Mouse (Mus musculus) lung, postnatal 25 days (tissue): ENCODE data around the gene Mylk.

Experiments used
- DNase-seq: peaks from one replicate; pipeline ENCODE4 v3.0.0; 2022; ENCODE audit warnings: low spot score

Gene Mylk

GRCm38 (mm10) chr16:35023138-35023735 lies 278.2 kb downstream of the Mylk start:
- no peak for DNase-seq

DNA sequence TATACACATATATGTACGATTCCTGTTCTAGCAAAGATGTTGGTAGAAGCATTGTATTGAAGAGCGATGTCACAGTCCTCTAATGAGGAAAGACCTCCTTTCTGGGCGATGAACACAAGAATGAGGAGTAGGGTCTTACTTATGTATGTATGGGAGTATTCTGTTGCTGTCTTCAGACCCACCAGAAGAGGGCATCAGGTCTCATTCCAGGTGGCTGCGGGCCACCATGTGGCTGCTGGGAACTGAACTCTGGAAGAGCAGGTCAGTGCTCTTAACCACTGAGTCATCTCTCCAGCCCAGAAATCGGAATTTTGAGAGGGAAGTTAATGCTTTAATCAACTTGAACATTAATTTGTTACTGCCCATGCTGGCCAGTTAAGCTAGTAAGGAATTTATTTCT lies 279.3 kb downstream of the Mylk start:
- DNase-seq, result no peak

- DNase-seq, result no peak
Measured at GRCm38 (mm10) chr16:35025347-35025746, 280.3 kb downstream of the Mylk start.

GRCm38 (mm10) chr16:35033241-35033640 lies 288.2 kb downstream of the Mylk start:
- DNase-seq, result peak; percentile 39

DNA sequence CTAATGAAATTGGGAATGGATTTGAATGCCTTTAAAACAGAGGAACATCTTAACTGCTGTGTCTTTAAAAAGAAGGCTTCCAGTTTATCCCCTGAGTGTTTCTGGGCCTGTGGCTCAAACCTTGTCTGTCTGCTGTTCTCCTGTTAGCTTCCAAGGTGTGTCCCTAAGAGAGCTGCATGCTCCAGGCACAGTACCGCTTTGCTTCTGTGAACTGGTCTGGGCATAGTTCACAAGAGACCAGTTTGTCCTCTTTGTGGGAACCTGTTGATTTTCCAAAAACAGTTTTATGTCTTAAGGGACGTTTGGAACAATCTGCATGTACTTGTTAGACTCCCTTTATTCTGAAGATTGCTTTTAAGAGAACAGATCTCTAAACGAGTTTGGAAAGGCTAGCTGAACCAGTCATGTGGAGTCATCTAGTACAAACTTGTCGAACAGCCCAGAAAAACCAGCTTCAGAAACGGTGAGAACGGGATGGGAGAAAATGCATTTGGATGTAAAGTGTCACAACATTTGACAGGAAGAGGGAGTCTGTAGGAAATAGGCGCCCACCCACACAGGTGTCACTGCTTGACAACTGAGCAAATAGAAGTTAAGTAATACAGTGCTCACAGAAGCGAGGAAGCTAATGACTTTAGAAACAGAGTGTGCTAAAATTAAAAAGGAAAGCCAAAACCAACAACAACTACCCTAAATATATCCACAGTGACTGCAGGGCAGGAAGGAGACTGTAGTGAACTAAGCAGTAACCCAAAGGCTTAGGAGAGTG lies 289.0 kb downstream of the Mylk start:
- no peak for DNase-seq

DNA sequence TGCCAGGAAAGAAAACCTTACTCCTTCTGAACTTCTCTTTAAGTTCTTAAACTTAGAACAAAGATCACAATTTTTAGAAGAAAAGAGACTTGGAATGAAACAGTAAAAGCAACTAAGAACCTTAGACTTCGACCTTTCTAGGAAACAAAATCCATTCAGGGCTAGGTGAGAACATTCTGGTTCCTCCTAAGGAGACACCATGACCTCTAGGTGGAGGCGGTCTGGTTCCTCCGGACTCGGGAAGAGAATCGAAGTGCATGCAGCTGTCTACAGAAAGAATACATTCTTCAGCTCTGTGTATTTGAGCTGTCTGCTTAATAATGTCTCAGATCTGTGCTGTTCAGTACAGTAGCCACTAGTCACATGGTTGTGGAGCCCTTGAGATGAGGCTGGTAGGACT lies 290.0 kb downstream of the Mylk start:
- no peak for DNase-seq

DNA sequence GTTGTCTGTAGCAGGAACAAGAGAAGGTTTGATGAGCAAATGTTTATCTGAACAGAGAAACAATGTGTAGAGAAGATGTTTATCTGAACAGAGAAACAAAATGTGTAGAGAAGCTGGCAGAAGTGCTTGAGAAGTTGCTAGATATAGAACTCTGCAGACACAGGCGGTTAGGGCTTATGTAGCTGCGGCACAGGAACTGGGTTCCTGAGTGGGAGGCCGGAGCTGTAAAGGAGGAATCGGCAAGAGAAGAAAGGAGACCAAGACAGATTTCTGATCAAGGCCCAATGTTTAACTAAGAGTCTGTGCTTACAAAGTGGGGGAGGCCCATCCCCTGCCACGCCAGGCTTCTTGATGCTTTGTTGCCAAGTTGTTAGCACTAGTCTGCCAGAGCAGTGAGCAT lies 291.7 kb downstream of the Mylk start:
- DNase-seq, result no peak

DNA sequence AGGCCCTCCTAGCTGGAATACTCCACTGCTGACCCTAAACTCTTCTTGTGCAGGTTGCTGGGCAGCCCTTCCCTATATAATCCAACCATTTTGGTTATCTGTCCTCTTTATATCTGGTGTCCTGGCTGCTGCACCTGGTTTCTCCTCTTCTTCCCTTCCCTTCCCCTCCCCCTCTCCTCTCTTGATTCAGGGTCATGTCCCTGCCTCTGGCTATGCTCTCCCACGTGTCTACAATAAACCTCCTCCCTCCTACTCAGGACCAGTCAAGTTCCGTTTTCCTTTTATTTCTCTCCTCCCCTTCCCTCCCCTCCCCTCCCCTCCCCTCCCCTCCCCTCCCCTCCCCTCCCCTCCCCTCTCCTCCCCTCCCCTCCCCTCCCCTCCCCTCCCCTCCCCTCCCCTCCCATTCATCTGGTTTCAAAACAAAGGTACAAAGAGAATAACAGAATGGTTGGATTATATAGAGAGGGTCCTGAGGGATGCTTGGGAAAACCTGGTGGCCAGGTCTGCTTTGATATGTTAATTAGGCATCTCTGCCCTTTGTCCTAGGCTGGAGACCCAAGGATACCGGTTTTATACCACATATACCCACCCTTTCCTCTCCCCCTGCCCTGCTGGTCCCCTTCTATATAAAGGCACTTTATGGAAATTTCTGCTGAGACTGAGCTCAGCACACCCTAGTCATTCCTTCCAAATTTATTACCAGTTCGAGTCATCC lies 293.5 kb downstream of the Mylk start:
- no peak for DNase-seq

DNA sequence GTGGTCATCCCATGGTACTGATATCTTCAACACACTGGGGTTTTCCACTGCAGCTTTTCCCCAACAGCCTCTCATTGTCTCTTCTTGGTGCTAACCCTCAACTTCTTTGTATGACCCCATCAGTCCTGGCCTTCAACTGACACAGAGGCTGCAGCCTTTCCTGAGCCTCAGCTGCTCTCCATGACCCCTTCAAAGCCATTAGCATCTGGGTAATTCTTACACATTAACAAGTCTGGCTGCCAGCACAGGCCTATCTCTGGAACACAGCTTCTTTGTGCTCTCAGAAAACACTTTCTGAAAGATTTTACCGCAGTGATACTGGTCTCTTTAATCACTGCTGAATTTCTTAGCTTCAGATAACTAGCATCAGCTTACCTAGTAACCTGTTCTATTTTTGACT lies 295.1 kb downstream of the Mylk start:
- DNase-seq, result no peak

GRCm38 (mm10) chr16:35041001-35041400 lies 296.0 kb downstream of the Mylk start:
- no peak for DNase-seq

DNA sequence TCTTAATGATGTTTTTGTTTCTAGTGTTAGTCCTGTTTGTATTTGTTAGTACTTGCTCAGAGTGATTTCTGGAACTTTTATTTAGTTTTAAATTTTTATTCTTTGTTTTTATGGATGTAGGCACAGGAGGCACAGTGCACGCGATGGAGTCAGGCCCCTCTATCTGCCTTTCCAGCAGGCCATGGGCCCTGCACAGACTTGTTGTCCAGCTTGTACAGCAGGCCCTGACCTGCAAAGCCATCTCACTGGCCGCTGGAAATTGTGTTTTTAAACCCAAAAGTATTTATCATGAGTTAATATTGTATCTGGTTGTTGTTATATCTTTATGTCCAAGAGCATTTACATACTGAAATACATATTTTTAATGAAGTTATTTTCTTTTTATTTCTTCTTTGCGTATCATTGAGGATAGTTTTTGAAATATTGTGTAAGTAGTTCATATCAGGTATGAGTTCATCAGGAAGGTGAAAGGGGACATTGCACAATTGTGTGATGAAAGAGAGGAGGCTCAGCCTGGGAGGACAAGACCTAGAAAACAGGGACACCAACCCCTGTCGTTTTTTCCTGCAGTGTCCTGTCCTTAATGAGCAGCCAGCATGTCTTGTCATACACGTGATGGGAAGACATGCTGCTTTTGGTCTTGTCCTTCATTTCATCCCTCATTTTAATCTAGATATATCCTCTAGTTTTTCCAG lies 301.2 kb downstream of the Mylk start:
- DNase-seq, result no peak

GRCm38 (mm10) chr16:35047272-35047969 lies 302.4 kb downstream of the Mylk start:
- DNase-seq, result no peak

DNA sequence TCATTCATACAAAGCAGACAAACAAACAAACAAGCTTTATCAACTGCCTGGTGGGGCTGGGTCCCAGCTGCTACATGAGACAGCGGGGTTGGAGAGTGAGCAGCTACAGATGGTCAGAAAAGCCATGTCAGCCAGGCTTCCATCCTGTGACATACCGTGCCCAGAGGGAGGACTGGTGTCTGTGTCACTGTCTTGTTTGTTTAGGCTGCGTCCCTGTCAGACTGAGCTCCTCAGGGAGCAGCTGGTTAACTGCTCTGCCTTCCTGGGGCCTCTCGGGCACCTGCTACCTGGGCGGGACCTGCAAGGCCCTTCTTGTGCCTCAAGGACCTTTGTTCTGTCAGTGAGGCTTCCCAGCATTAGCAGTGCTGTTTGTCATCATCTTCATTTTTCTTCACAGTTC lies 306.1 kb downstream of the Mylk start:
- DNase-seq, result no peak
